Mouse (Mus musculus): ENCODE results near the gene Olfr9. TPM values are rescaled to one million over a fixed set of nuclear protein-coding genes. Genes with fewer than 3 reads are reported as not detected.

Gene Olfr9
- 0.20 TPM for polyA plus RNA-seq (2017; shearing (Covaris generic))

DNA sequence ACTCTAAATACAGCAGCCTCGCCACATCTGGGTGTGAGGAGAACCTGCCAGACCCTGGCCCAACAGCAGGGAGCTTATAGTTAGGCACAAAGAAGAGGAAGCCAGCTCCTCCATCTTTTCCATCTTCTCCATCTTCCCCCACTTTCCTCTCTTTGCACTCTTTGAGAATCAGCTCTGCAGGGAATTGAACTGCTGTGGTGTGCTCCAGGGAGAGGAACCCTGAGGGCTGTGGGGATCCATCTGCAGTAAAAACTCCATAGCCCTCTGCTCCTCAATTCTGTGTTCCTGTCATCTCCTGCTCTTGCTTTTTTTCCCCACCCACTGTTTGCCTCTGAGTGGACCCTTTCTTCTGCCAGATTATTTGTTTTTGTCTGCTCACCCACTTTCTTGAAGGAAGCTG is at the start of gene Olfr9:
Gene Olfr9, plus strand, starts transcription at position 301 of the 400 bp plus-strand sequence.

DNA sequence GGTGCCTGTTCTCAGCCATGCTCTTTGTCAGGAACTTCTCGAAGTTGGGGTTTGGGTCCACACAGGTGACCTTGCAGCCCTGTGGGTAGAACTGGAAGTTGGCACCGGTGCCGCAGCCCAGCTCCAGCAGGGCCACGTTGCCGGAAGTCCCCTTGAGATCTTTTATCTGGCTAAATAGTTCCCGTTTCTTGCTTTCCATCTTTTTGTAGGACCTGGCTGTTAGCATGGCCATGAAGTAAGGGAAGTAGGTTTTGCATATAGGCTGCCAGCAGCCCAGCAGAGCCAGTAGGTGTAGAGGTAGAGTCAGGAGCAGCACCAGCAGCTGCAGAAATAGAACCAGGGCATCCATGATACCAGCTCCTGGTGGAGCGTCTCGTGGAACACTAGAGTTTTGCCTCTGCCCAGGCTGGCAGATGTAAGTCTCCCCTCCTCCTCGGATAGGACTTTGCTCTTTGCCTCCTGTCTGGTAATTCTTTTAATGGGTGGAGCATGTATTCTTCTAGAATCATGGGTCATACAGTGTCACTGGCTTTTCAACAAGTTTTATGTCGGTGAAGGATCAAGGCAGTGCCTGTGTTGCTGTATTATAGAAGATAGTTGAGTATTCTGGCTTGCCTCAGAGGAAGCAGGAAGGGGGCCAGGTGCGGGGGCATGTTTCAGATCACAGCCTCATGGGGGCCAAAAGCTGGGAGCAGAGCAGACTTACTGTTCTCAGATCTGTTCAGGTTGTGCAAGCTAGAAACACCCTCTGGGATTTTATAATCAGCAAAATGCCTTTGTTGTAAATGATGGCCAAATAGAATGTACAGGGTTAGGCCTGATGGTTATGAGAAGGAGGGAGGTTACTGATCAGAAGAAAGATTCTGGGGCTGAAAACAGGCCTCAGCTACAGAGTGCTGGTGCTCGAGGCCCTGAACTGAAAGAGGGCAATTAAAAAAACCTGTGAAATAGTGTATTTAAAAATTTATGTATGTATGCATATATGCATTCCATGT is 28.3 kb upstream of the Olfr9 start, which contains the start of gene Mettl7b:
Gene Mettl7b, minus strand, starts transcription at position 399 of the 995 bp plus-strand sequence.

GRCm38 (mm10) chr10:129010288-129010841 is 21.1 kb downstream of the Olfr9 start, which contains the start of gene Olfr763:
Olfr763 (plus strand) TSS chr10:129010791.

GRCm38 (mm10) chr10:129039796-129040195 is 50.6 kb downstream of the Olfr9 start, which contains the start of gene Olfr764-ps1:
Olfr764-ps1 (minus strand) TSS chr10:129039896.

Other genes with a start within 250 kb of the Olfr9 start
- gene Dgka, start 244.6 kb upstream of the Olfr9 start, polyA plus RNA-seq (2017; shearing (Covaris generic)) = 635 TPM
- gene Pym1, start 241.5 kb upstream of the Olfr9 start, polyA plus RNA-seq (2017; shearing (Covaris generic)) = 23.9 TPM
- not detected for gene Mmp19, start 198.5 kb upstream of the Olfr9 start, polyA plus RNA-seq (2017; shearing (Covaris generic))
- gene Dnajc14, start 185.4 kb upstream of the Olfr9 start, polyA plus RNA-seq (2017; shearing (Covaris generic)) = 57.7 TPM
- 2.0 TPM for gene Tmem198b, start 185.1 kb upstream of the Olfr9 start, polyA plus RNA-seq (2017; shearing (Covaris generic))
- gene Sarnp, start 172.1 kb upstream of the Olfr9 start, polyA plus RNA-seq (2017; shearing (Covaris generic)) = 108 TPM
- gene Ormdl2, start 167.8 kb upstream of the Olfr9 start, polyA plus RNA-seq (2017; shearing (Covaris generic)) = 34.9 TPM
- gene Gdf11, start 97.7 kb upstream of the Olfr9 start, polyA plus RNA-seq (2017; shearing (Covaris generic)) = 2.0 TPM
- gene Cd63, start 88.4 kb upstream of the Olfr9 start, polyA plus RNA-seq (2017; shearing (Covaris generic)) = not detected
- 6.6 TPM for gene Rdh5, start 66.5 kb upstream of the Olfr9 start, polyA plus RNA-seq (2017; shearing (Covaris generic))
- 118 TPM for gene Bloc1s1, start 65.4 kb upstream of the Olfr9 start, polyA plus RNA-seq (2017; shearing (Covaris generic))
- gene Itga7, start 55.6 kb upstream of the Olfr9 start, polyA plus RNA-seq (2017; shearing (Covaris generic)) = 45.8 TPM
- gene Mettl7b, start 28.4 kb upstream of the Olfr9 start, polyA plus RNA-seq (2017; shearing (Covaris generic)) = not detected
- gene Olfr763, start 21.4 kb downstream of the Olfr9 start, polyA plus RNA-seq (2017; shearing (Covaris generic)) = not detected
- not detected for gene Olfr764-ps1, start 50.5 kb downstream of the Olfr9 start, polyA plus RNA-seq (2017; shearing (Covaris generic))
- not detected for gene Olfr765, start 60.6 kb downstream of the Olfr9 start, polyA plus RNA-seq (2017; shearing (Covaris generic))
- not detected for gene Olfr766-ps1, start 79.5 kb downstream of the Olfr9 start, polyA plus RNA-seq (2017; shearing (Covaris generic))
- gene Olfr767, start 93.5 kb downstream of the Olfr9 start, polyA plus RNA-seq (2017; shearing (Covaris generic)) = not detected
- not detected for gene Olfr768, start 109.9 kb downstream of the Olfr9 start, polyA plus RNA-seq (2017; shearing (Covaris generic))
- not detected for gene Olfr769, start 128.4 kb downstream of the Olfr9 start, polyA plus RNA-seq (2017; shearing (Covaris generic))
- not detected for gene Olfr770, start 149.6 kb downstream of the Olfr9 start, polyA plus RNA-seq (2017; shearing (Covaris generic))
- not detected for gene Olfr771, start 175.3 kb downstream of the Olfr9 start, polyA plus RNA-seq (2017; shearing (Covaris generic))
- not detected for gene Olfr772, start 188.5 kb downstream of the Olfr9 start, polyA plus RNA-seq (2017; shearing (Covaris generic))
- gene Olfr773, start 198.0 kb downstream of the Olfr9 start, polyA plus RNA-seq (2017; shearing (Covaris generic)) = not detected
- not detected for gene Olfr774, start 246.8 kb downstream of the Olfr9 start, polyA plus RNA-seq (2017; shearing (Covaris generic))

Measured in effector memory CD4-positive, alpha-beta T cell, adult 5 months (primary cell).